ENCODE assay signal across 1 mouse cellular context in the genomic region with DNA sequence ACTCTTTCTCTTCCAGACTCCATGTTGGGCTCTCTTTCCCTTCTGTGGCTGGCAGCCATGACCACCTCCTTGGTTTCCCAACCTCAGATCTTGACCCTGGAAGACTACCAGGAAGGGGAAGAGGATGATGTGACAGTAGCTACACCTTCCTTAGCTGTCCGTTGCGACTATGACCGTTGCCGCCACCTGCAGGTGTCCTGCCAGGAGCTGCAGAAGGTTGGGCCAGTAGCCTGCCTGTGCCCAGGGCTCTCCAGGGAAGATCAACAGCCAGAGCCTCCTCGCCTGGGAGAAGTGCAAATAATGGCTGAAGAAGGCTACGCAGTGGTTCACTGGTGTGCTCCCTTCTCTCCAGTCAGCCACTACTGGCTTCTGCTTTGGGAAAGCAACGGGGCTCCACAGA.
TF ChIP-seq lines count a peak whose summit lies in the region.

No protein-coding gene starts in this region.

TF ChIP-seq in ES-E14, 5 proteins besides CTCF, POLR2A, EP300 and RAD21 (continued from another document):
- TF ChIP-seq MAFK (IDR thresholded peaks at IDR 0.05; ENCODE audit: insufficient read depth, low read depth, low read length) (no peak), CHD2 (IDR thresholded peaks at IDR 0.05; ENCODE audit: low read depth, low read length) (no peak), ZC3H11A (IDR thresholded peaks at IDR 0.05; ENCODE audit: borderline replicate concordance, low read depth, low read length) (no peak)
